In the genomic region with DNA sequence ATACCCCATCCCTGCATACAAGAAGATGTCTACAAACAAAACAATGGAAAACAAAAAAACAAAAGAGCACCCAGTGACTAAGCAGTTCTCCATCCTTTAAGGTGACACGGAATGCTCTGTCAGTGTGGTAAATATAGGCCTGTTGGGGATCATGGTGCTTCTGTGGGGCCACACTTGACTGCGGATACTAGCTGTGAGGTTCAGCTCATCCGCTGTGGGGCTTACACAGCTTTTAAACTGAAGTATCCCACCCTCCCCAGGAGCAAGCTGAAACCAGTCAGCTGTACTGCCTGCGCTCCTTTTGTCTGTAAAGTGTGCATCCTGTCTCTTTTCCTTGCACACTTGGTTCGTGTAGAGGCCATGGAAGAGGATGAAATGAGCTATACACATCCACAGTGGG, we compare ENCODE assay signal across 18 mouse cellular contexts.
"Had no signal": no experiment of that assay in that cellular context is flagged by ENCODE, and none has a peak within 500 bp of the region (broad histone marks: within the 10 kb centered on the region; RNA-seq: fewer than 3 reads in every experiment).

No protein-coding gene starts in this region.

- H3K4me1 ChIP-seq: liver, embryonic 13.5 days; stomach, embryonic 15.5 days had no signal

- H3K36me3 ChIP-seq: liver, embryonic 13.5 days; midbrain, embryonic 12.5 days; neural tube, embryonic 13.5 days; stomach, embryonic 15.5 days had no signal

- H3K9ac ChIP-seq: liver, embryonic 13.5 days; lung, embryonic 14.5 days; midbrain, embryonic 12.5 days; neural tube, embryonic 13.5 days; stomach, embryonic 15.5 days had no signal

- H3K27me3 ChIP-seq: liver, embryonic 13.5 days; midbrain, embryonic 12.5 days; neural tube, embryonic 13.5 days; stomach, embryonic 15.5 days had no signal

- ATAC-seq: intestine, embryonic 16.5 days; lung, postnatal 0 days; midbrain, embryonic 16.5 days had no signal

- H3K27ac ChIP-seq: liver, embryonic 13.5 days; midbrain, embryonic 12.5 days; stomach, embryonic 15.5 days had no signal

- H3K4me2 ChIP-seq: liver, embryonic 13.5 days; lung, embryonic 14.5 days; midbrain, embryonic 12.5 days; neural tube, embryonic 13.5 days; stomach, embryonic 15.5 days had no signal

- H3K9me3 ChIP-seq: liver, embryonic 13.5 days; midbrain, embryonic 12.5 days; neural tube, embryonic 13.5 days; stomach, embryonic 15.5 days had no signal

- H3K4me3 ChIP-seq: liver, embryonic 13.5 days; midbrain, embryonic 12.5 days; myocyte; neural tube, embryonic 13.5 days; stomach, embryonic 15.5 days had no signal

- DNase-seq: kidney, adult 18-20 months; kidney, adult 9 months; kidney, postnatal 14 days; kidney, postnatal 4 days; liver, embryonic 13.5 days; lung, embryonic 14.5 days; lung, postnatal 36 days; retina, postnatal 1 day; right cerebral cortex, postnatal 25 days; spleen, adult 18-20 months; thymus, adult 2 months had no signal
